Mouse (Mus musculus) heart, adult 2 months (tissue): ENCODE measurements around the gene Fbll1.

ENCODE experiments used
- CTCF ChIP-seq: fragments of 200-600 bp; IDR thresholded peaks from 2 replicates; pipeline ENCODE4 v1.8.1; 2022; ENCODE audit warnings: antibody characterized with exemption, mild to moderate bottlenecking, moderate library complexity
- EP300 ChIP-seq: fragments of 200-500 bp; IDR thresholded peaks from 2 replicates; pipeline ENCODE4 v1.6.1; 2011; ENCODE audit warnings: low read depth, low read length, control low read depth; ENCODE audit not compliant: insufficient read depth
- POLR2A ChIP-seq: fragments of 200-500 bp; IDR thresholded peaks from 2 replicates; pipeline ENCODE4 v1.6.1; 2011; ENCODE audit warnings: mild to moderate bottlenecking, low read depth, low read length, control low read depth; ENCODE audit not compliant: insufficient read depth

- TF ChIP-seq CTCF (no peak), EP300 (no peak), POLR2A (no peak)
Measured at GRCm38 (mm10) chr11:35797751-35798494, 761 bp downstream of the Fbll1 start.
